Mouse (Mus musculus): ENCODE measurements at regions not wholly inside any gene's neighbourhood (a gene's known extent, or its start where the extent isn't known, plus 50 kb on each side); places are given as distances from the start of the nearest gene placed in this dataset.

DNA sequence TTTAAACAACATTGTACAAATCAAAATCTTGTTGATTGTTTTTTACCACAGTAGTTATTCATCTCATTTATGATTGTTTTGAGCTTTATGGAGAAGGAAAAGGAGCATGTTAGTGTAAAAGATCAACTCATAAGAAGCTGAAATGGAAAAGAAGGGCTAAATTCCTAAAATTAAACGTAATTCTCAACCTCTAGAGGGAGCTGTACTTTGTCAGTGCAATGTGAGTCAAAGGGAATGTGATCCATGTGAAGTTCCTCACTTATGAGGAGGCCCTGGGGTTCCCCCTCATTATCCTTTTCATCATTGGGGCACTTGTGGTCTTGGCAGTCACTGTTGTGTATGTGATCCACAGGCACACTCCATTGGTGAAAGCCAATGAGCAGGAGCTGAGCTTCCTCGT lies 54.0 kb upstream of the Vmn2r7 start:
- no peak for DNase-seq (ENCODE audit: low spot score in 2 of 2)

DNA sequence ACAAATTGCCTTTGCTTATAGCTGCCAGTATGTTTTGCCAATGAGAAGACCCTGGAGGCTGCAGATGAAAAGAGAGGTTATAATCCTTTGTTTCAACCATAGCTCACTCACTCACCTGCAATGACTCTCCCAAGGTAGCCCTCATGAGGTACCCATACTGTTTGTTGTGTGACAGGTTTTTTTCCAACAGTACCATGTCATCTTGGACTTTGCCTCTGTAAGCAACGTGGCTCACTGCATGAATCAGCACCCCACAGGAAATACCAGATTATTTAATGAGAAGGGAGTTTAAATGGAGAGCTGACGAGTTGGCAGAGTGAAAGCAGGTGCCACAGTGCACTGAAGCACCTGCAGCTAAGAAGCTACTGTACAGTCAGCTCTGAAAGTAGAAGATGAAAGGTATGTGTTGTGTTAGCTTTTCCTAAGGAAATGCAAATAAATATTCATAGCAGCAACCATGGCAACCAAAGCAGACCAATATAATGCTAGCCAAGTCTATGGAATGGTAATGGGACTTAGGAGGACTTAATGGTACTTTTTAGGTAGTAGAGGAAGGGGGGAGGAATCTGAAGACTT lies 56.8 kb upstream of the Vmn2r7 start:
- no peak for DNase-seq (ENCODE audit: low spot score in 2 of 2)

DNA sequence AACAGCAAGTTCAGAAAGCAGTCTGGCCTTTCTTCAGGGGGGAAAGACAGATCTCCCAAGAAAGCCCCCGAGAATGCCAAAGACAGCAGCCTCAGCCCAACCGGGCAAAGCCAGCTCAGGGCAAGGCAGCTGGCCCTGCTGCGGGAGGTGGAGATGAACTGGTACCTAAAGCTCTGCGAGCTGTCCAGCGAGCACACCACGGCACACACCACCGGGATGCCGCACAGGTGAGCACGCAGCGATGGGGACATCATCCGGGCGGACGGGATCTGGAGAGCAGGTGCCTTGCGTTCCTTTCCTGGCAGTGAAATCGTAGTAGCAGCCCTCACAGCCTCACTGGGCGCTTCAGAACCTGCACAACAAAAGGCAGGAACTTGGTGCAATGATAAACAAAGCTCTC lies 104.7 kb upstream of the Vmn2r7 start:
- DNase-seq (ENCODE audit: low spot score in 2 of 2): no peak

DNA sequence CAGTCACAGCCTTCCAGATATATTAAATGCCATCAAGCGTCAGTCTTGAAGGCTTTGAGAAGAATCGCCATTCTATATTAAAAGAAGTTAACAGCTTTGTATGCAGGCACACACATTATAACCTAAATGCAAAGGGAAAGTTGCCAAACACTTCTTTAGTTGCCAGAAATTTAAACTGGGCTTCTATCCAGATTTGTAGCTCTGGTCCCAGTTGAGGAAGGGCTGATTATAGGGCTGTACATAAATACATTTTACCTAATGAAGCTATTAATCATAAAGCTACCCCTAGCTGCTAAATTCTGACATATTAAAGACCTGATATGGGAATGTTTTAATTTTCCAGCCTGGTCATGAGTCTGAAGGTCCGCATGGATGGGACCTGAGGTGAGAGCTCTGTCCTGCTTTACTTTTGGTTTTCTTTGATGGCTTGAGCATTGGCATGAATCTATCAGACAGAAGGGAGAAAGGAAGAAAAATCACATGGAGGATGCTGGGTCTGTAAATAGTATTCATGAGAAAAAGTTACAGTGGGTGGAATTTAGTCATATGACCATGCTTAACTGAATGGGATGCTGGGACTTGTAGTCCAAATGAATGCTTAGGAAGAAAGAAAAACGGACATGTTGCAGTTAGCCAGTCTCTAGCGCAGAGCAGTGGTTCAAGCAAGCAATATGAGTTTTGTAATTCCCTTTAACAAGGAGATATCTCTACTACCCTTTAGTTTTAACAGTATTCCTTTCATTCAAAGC lies 120.3 kb upstream of the Vmn2r7 start:
- DNase-seq (ENCODE audit: low spot score in 2 of 2): no peak

DNA sequence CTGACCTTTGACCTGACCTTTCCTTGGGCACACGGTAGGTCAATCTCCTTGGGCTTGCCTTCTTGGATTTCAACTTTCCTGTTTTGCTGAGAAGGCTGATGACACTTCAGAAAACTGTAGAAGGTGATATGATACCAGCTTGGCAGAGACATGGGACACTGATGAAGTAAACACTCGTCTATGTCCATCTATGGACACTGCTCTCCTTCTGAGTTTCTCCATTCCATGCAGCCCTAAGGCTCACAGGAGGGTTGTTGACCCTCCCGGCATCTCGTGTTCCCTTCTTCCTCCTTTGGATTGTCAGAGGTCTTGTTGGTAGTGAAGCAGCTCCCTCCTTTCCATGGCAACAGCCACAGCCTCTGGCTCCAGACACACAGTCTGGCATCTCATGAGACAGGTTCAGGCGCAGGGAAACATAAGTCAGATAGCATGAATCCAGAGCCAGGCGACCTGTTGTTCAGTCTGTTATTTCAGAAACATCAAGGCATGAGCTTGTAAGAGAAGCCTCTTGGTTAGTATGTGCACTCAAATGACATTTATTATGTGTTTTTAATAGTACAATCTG lies 120.9 kb upstream of the Vmn2r7 start:
- no peak for DNase-seq (ENCODE audit: low spot score in 2 of 2)

DNA sequence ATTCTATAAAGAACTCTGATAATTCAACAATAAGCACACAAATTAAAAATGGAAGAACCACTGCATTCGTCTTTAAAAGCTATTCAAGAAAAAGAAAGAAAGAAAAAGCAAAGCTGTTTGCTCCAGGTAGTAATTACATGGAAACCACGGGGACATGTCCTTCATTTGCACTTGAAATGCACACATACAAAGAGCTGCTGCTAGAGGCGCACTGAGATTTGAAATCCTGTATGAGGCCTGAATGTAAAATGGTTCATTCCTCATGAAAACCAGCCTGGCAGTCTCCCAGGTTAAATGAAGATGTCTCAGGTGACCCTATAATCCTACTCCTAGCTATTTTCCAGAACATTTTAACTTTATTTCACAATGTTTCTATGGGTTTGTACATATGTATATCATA lies 123.7 kb upstream of the Vmn2r7 start:
- DNase-seq (ENCODE audit: low spot score in 2 of 2): no peak

DNA sequence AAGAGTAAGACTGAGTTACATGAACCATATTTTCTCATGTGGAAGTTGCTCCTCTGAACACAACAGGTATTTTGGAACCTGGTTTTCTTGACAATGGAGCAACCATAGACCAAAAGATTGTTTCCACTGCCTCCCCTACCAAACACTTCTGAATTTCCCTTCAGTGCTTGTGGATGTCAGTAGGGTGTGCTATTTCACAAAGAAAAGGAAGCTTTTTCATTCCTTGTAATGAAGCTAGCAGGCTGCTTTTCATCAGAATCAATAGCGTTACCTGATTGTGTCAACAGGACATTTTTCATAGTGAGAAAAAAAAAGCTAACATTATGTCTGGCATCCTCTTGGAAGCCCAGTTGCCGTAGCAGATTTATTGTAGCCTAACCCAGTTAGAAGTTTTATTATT lies 124.8 kb upstream of the Kcnab1 start:
- DNase-seq (ENCODE audit: low spot score in 2 of 2): no peak

DNA sequence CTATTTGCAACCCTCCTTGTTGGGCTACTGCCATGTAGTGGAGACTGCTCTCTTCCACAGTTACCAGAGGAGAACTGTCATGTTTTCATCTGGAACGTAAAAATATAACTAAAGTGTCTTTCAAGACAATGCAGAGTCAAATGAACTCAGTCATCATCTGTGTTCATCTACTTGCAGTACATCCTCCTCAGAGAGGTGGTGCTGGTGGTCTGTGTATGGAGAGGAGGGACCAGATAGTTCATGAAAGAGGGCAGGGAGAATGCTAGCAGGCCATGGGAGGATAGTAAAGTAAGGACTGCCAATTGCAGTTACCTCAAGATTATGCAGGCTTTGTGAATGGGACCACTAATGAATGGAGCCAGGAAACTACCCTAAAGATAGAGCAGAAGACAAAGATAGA lies 121.5 kb upstream of the Kcnab1 start:
- DNase-seq (ENCODE audit: low spot score in 2 of 2): no peak

DNA sequence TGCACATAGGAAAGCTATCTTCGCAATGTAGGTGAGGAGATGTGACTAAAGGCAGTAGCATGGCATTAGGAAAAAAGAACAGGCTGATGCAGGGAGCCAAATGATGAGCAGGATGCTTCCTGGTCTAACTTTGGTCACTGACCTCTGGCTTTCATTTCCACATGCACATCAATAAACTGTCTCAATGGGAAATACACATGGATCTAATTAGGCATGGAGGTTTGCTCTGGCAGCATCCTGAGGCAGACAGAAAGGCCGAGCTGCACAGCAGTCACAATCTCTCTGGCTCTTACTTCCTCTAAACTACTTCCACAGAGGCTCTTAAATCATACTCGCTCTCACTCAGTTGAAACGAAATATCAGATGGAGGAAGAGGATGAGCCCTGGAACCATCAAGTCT lies 112.7 kb upstream of the Kcnab1 start:
- no peak for DNase-seq (ENCODE audit: low spot score in 2 of 2)

DNA sequence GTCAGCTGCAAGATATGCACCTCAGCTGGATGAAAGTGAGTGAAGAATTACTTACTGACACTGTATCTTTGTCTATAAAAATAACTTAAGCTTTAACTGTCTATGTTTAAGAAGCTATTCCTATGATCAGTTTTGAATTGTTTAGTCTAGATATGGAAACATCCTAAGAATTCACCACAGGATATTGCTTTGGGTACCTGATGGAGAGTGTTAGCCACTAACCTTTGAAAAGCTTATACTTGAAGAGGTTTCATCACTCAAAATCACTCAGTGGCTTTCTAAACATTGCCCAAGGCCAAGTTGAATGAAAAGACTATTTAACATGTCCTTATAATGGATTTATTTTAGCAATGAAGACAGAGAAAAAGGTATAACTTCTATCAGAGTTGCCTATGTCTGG lies 111.6 kb upstream of the Kcnab1 start:
- no peak for DNase-seq (ENCODE audit: low spot score in 2 of 2)

DNA sequence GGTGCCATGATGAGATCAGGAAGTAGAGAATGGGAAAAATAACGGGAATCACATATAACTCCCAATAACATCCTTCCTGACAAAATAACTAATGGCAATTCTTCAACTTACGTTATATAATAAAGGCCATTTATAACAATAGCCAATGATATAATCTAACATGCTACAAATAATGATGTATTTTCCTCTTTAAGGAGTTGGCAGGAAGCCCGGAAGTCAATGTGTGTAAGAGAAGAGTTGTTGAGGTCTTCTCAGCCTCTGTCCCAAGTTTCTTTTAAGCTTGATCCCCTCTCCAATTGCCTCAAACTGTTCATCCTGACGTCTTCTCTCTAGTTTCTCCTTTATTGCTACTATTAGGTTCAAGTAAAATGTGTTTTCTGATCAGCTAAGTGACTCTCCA lies 108.1 kb upstream of the Kcnab1 start:
- no peak for DNase-seq (ENCODE audit: low spot score in 2 of 2)

DNA sequence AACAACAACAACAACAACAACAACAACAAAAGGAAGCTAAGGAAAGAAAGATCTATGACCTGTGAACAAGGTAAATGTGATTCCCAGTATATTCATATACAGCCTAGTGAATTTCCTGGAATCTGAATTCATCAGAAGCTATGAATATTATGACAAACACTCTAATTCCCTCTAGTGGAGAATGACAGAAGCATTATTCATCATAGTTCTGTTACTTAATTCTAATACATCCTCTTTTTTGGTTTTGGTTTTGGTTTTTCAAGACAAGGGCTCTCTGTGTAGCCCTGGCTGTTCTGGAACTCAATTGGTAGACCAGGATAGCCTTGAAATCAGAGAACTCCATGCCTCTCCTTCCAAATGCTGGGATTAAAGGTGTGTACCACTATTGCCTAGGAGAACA lies 106.6 kb upstream of the Kcnab1 start:
- DNase-seq (ENCODE audit: low spot score in 2 of 2): no peak

DNA sequence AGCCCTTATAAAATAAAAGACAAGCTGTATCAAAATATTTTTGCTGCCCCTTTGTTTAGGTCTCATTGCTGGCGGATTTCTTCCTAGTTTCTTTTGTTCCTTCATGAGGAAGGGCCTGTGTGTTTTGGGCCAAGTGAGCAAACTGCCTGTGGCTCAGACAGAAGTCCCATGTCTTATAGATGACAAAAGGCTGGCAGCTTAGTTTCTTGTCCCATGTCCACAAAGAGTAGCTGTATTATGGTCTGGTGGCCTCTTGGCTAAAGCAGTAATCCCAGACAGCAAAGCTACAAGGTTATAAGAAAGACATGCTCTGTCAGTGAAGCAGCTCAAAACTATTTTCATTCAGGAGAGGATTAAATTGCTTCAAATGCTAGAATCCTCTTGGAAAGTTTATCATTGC lies 103.1 kb upstream of the Kcnab1 start:
- no peak for DNase-seq (ENCODE audit: low spot score in 2 of 2)

DNA sequence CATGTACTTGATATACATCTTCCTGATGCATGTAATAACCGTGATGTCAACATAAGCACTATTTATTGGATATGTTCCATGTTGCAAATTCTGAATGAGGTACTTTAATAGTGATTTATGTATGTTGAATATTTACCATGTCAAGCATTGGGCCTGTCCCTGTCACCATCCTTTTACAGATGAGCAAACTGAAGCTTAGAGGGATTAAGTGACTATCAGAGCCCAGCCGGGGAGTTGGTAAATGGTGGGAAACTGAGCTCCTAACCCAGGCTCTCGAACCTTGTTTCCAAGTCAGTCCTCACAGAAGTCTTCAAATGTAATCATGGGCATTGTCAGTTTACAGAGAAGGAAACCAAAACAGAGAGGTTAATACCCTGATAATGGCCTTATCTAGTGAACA lies 102.6 kb upstream of the Kcnab1 start:
- DNase-seq (ENCODE audit: low spot score in 2 of 2): no peak

DNA sequence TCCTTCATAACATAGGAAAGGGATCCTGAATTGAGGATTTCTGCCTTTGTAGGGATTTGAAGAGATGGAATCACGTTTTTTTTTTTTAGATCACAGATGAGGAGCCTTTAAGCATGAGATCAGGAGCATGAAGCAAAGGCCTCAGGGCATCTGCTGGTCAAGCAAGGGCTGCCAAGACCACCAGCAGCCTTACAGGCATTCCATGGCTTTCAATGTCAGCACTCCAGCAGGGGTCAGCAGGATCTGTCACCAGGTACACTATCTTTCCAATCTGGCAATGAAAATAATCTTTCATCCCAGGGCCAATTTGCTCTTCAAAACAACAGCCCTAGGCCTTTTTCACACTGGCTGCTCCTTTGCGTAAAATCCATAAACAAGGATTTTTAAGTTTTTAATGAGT lies 85.3 kb upstream of the Kcnab1 start:
- DNase-seq (ENCODE audit: low spot score in 2 of 2): no peak

DNA sequence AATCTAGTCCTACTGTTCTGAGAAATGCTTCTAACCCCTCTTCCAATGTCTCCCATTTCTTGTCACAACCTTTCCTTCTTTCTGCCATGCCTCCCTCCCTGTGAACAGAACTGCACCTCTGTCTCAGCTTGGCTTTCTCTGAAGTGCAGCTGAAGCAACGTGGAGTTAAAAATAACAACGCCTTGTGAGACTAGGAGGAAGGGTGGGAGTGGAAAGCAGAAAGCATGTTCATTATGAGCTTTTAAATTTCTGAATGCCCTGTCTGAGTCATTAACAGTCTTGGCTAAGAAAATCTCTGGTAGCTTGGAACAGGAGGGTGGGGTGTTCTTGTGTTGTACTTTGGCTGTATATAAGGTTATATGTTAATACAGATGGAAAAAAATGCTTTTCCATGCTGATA lies 71.6 kb upstream of the Kcnab1 start:
- DNase-seq (ENCODE audit: low spot score in 2 of 2): peak; percentile 2 to 49

DNA sequence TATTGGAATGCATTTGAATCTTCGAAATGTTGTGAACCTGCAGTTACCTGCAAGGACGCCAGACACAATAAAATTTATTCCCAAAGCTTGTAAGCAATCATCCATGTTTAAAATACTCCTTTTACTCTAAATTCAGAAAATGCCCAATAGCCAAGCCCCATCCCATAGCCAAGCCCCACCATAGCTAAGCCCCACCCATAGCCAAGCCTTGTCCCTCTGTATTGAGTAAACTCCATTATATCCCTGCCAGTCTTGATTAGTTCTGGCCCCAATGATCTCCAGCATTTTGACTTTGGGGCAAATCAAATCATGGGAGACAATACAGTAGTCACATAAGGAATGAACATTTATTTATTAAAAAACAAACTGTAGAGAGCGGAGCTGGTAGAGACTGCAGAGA lies 61.3 kb upstream of the Kcnab1 start:
- no peak for DNase-seq (ENCODE audit: low spot score in 2 of 2)

DNA sequence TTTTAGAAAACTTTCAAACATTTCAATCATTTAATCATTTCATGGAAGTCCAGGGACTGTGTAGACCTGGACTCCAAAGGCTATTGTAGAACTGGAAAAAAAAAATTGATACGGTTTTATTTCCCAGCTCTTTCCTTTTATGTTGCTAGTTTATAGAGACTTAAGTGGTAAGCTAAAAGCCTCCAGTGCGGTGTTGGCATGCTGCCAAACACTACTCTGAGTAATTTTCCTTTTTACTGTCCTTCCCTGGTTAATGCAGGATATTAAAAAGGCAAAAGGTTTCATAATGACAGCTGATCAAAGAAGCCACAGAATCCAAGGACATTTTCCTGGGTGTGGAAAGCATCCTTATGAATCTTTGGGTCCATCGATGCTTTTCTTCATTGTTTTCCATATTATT lies 53.8 kb upstream of the Kcnab1 start:
- no peak for DNase-seq (ENCODE audit: low spot score in 2 of 2)
